Mouse (Mus musculus) layer of hippocampus, adult 2 months (tissue): ENCODE measurements at regions not wholly inside any gene's neighbourhood (a gene's known extent, or its start where the extent isn't known, plus 50 kb on each side); places are given as distances from the start of the nearest gene placed in this dataset.

Source experiments
- DNase-seq, 2 experiments: peaks; one replicate each; pipeline ENCODE4 v3.0.0; 2022; ENCODE audit warnings: low spot score in 2 of 2
- H3K27ac ChIP-seq: fragments of 200-600 bp; 2 replicates; pipeline ENCODE4 v1.8.1; 2022
- H3K4me3 ChIP-seq: fragments of 200-600 bp; 2 replicates; pipeline ENCODE4 v1.8.1; 2022; ENCODE audit warnings: mild to moderate bottlenecking
- CTCF ChIP-seq: fragments of 200-600 bp; conservative IDR thresholded peaks from 2 replicates; pipeline ENCODE4 v1.8.1; 2022; ENCODE audit warnings: antibody characterized with exemption, mild to moderate bottlenecking, moderate library complexity

DNA sequence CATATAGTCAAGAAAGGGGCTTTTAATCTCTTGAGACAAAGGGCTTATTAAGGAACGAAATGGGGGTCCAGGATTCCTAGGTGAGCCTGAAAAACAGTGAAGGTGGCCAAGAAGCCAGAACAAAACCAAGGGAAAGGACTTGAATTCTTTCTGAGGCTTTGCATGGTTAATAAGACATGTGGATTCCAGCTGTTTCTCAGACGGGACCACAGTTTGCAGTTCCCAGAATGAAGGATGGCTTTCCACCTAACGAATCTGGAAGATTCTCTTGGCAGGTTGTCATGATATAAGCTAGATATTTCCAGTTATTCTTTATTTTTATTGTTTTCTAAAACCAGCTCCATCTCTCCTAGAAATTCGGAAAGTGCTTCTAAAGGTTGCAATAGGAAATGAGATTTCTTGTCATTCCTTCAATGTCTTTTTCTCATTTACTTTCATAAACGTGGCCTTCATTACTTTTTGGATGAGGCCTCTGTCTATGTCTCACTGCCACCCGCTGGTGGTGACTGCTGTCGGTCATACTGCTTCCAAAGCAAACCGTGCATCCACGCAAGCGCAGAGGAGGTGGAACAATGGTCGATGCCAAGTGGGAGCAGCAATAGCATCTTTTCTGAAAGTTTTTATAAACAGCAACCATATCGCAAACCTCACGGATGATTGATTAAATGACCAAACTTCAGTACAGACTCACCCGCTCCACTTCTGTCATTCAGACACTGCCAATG lies 350.0 kb downstream of the Cd109 start:
- Histone ChIP-seq H3K4me3 (no peak overlapping the region), H3K27ac (no peak overlapping the region)
- peak; percentile 33 for TF ChIP-seq CTCF
- DNase-seq = no peak

DNA sequence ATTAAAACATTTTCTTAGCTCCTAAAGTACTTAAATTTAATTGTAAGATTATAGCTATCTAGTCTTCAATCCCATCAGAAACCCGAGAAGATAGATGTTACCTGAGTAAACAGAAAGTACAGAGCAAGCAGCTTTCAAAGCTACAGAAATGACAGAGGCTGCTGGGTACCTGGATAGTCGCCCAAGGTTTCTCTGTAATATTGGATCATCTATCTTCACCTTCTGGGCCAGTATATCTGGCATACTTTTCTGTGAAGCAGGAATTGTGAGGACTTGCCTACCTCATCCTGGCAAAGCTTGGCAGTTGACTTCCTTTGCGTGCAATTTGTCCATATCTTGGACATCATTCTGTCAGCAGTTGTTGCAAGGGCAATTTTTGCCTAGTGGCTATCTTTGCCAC lies 356.4 kb downstream of the Cd109 start:
- DNase-seq = no peak
- H3K4me3 ChIP-seq = no peak overlapping the region
- no peak for TF ChIP-seq CTCF
- no peak overlapping the region for H3K27ac ChIP-seq

DNA sequence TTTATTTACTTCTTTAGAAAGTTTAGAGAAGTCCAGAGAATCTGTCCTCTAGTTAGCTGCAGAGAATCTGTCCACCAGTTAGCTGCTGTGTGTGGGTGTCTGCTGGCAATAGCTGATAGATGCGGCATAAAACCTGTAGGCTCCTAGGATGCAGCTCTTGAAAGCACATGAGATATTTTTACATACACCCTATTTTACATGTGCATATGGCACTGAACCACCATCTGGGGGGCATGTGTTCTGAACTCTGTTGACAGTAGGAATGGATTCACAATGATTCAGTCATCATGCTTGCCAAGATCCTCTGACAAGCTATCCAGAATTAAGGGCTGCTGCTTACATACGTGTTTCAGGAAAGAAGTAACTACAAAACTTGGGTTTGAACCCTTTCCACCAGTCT lies 368.4 kb downstream of the Cd109 start:
- no peak for TF ChIP-seq CTCF
- Histone ChIP-seq H3K27ac (no peak overlapping the region), H3K4me3 (no peak overlapping the region)
- peak; percentile 63 to 65 for DNase-seq

DNA sequence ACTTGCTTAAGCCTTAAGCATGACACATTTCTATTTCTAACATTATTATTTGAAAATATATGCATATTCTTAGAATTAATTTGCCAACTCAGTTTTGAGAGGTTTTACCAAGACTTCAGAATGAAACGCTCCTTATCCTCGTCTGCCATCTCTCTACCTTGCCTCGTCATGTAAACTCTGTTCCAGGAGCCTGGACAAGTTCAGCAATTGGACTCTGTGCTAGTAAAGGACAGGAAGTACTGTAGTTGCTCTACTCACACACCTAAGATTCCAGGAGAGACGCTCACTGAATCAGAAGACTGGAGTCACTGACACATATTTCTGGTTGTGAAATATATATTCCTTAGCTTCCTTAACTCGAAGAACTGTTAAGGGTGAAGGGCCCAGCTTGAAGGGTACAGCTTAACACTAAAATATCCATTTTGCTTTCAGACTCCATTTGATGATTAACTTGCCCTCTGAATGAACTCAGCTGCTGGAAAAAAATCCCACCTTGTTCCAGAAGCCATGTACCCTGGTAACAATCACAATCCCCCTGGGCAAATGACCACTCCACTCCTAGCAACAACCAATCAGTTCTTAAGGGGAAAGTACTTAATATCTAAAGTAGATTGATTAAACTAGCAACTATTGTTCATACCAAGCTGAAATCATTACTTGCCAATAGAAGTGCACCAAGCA lies 370.0 kb downstream of the Cd109 start:
- DNase-seq = no peak
- H3K27ac ChIP-seq = no peak overlapping the region
- H3K4me3 ChIP-seq = no peak overlapping the region
- TF ChIP-seq CTCF = no peak

DNA sequence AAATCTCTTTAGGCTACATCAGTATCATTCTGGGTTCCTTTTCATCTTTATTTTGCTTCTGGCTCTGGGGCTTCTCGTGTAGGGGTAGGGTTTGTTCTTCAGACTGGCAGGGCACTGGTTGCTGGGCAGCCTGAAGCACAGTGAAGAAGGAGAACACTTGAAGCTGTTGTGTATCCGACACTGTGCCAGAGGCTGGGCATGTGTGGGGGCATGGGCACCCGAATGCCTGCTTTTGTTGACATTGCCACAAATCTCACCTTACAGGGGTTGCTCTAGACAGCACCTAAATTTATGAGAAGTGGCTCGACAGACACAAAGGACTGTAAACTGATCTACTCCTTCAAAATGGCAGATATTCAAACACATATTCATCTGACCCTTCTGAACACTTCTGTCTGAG lies 376.0 kb downstream of the Cd109 start:
- no peak overlapping the region for H3K27ac ChIP-seq
- no peak for DNase-seq
- no peak for TF ChIP-seq CTCF
- no peak overlapping the region for H3K4me3 ChIP-seq

DNA sequence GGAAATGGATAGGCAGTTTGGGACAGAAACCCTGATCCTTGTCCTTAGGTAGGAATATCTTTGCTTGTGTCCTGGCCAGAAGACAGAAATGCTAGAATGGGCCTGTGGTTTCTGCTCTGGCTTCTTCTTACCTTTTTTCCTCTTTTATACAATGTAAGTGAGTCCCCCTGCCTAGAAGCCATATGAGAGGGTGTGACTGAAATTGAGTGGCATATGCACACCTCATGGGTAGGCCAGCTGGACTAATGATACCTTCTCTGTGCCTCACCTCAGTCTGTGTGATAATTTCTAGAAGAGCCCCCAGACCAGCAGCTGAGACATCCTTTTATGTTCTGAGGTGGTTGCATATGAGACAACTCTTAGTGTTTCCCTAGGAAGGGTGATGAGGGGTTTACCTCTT lies 385.7 kb downstream of the Cd109 start:
- no peak overlapping the region for H3K4me3 ChIP-seq
- DNase-seq = no peak
- no peak overlapping the region for H3K27ac ChIP-seq
- TF ChIP-seq CTCF = no peak

DNA sequence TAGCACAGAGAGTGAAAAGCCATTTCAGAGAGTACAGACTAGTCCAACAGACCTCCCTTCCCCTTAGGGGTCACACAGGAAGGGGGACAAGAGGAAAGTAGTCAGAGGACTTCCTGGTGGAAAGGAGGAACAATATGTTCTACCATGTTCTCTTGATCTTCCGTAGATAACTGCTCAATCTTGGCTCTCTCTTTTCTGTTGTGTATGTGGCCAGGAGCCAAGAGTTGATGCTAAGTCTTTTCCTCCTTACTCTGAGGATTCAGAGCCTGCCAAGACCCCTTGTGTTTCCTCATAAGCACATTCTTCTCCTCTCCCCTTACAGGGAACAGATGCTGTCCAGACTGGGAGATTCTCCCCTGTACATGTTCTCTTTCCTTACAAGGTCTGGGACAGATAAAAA lies 386.6 kb downstream of the Cd109 start:
- no peak for TF ChIP-seq CTCF
- Histone ChIP-seq H3K4me3 (no peak overlapping the region), H3K27ac (no peak overlapping the region)
- DNase-seq = no peak

DNA sequence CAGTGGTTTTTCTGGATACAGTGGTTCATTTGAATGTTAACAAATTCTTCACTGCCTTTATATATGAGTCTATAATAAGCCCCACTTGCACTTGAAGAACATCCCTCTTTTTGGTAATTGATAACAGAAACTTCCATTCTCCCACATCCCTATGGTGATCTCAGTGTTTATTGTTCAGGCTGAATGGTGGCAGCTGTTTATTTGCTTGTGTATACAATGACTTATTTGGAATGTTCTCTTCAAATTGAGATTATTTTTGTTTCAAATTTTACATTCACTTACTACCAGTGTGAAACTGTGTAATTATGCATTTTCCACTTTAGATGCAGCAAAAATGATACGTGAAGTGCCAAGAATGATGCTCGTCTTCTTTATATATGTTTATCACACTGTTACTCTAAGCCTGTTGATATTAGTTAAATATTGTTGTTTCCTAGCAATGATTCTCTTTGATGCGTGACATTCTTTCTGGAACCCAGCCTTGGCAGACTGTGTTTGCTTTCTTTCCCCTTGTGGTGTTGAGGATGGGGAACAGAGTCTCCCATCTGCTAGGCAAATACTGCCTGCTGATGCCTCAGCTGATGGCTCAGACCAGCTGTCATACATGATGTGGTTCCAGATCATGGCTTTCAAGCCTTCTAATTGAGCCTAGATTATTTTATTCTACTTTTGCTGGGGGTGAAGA lies 389.1 kb downstream of the Cd109 start:
- TF ChIP-seq CTCF = no peak
- no peak overlapping the region for H3K27ac ChIP-seq
- peak; percentile 69 to 77 for DNase-seq

DNA sequence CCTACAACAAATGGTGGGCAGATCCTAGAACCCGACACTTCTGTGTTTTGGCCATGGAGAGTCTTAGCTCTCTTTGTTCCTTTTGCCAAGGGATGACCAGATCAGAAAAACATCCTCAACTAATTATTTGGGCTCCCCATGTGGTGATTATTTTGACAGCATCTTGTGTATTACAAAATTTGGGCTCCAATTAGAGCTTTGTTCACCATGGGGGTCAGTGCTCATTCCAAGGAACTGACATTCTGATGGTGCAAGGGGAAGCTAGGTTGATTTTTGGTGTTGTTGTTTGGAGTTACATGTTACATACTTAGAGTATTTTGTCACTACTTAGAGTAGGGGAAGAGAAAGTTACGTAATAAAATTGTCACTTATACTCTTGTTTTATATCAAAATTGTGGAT lies 406.9 kb downstream of the Cd109 start:
- no peak for DNase-seq
- TF ChIP-seq CTCF = no peak
- no peak overlapping the region for H3K4me3 ChIP-seq
- no peak overlapping the region for H3K27ac ChIP-seq

More for the DNA sequence above, 389.1 kb downstream of the Cd109 start:
- no peak overlapping the region for H3K4me3 ChIP-seq

DNA sequence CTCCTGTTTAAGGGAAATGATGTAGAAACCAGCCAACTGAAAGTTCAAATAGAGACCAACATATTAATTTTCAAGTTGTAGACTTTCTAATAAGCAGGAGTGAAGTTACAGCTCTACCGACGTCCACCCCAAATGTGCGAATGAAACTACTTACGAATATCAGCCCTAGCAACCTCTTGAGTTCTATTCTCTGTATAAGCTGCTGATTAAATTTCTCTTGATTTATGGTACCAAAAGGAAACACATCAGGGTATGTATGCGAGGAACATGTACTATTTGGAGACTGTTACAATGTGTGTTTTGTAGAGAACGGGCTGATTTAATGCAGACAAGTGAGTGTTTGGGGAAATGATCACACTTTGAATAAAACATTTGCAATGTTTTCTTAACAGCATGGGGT lies 412.9 kb downstream of the Cd109 start:
- H3K27ac ChIP-seq = no peak overlapping the region
- no peak for DNase-seq
- no peak overlapping the region for H3K4me3 ChIP-seq
- TF ChIP-seq CTCF = no peak

DNA sequence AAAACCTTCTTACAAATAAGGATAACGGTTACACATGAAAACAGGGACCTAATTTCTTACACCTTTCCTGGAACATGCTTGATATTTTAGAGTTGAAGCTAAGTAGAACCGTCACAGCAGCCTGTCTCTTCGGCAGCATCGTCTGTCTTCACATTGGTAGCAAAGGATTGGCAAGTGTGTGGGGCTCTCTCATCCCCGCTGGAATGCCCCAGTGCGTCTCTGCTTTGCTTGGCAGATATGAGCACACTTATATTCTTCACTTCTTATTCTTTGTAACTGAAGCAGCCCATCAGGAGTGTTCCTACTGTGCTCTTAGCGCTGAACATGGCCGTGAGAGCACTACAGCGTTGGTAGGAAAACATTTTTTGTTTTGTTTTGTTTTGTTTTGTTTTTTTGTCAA lies 414.1 kb downstream of the Cd109 start:
- no peak overlapping the region for H3K4me3 ChIP-seq
- DNase-seq = no peak
- TF ChIP-seq CTCF = no peak
- H3K27ac ChIP-seq = no peak overlapping the region

DNA sequence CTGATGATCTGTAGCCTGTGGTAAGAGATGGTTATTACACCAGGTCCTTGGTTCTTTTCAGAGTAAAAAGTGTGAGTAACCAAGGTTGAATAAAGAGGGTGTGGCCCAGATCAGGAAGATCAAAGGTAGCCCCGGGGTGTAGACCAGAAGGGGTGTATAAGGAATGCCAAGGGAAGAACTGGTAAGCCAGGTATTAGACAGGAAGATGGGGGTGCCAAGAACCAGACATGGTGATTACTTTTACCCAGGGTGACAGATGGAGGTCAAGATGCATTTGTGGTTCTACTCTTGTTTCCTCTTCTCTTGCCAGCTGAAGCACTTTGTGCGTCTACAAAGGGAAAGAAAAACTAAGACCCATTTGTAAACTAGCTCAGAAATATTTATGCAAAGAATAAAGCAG lies 420.3 kb downstream of the Cd109 start:
- Histone ChIP-seq H3K27ac (no peak overlapping the region), H3K4me3 (no peak overlapping the region)
- TF ChIP-seq CTCF = no peak
- DNase-seq = no peak

DNA sequence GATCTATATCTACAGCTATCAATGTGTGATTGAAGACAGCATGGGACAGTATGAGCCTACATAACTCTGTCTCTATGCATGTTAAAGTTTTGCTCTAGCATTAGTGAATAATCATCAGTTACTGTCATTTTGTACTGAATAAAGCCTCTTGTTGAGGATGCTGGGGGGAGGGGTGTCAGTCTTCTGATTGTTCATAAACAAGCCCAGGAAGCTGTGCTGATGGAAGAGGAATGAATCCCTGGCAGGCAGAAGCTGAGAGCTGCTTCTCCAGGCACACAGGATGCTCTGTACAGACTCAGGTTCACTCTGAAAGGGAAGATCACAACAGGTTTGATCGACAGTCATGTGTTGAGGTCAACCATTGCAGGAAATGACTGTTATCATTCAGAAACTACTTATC lies 421.7 kb downstream of the Cd109 start:
- DNase-seq = peak in 1 of 2 experiments; percentile 3
- TF ChIP-seq CTCF = no peak
- no peak overlapping the region for H3K27ac ChIP-seq
- H3K4me3 ChIP-seq = no peak overlapping the region

DNA sequence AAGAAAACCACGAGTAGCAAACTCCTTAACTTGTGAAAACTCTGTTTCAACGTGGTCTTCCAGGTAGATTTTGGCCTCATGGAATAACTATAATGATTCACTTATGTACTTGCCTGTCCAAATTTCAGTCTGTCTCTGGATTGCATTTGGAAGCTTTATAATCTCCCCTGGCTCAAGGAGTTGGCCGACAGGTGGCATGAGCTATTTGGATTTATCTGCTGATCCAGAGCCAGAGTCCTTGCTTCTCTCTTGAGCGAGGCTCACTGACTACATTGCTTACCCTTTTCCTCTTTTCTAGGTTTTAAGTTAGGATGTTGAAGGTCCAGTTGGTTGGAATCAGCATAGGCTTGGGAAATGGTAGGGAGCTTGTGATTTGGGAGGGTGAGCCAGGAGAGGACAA lies 423.6 kb downstream of the Cd109 start:
- no peak overlapping the region for H3K4me3 ChIP-seq
- DNase-seq = no peak
- TF ChIP-seq CTCF = no peak
- no peak overlapping the region for H3K27ac ChIP-seq
